Mouse (Mus musculus): Measurements from ENCODE around the gene E2f8.

Gene E2f8

DNA sequence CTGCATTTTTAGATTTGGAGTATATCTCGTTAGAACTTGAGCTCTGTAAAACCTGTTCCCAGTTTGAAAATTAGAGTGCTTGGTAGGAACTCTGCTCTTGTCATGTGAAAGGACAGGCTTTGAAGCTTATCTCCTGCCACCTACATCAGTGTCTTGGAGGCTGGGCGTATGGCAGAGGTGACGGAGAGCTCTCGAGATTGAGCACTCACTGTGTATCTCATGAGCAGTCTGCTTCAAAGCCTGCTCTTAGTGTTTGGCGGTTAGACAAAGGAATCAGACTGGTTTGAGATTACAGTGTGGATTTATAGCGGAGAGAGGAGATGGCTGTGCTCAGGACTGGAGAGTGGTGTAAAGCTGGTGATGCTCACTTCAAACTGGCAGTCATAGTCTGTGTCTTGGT, 56.2 kb downstream of the E2f8 start:
- no peak for ATAC-seq (ENCODE audit: insufficient number of reproducible peaks, low FRiP score, low TSS enrichment)

DNA sequence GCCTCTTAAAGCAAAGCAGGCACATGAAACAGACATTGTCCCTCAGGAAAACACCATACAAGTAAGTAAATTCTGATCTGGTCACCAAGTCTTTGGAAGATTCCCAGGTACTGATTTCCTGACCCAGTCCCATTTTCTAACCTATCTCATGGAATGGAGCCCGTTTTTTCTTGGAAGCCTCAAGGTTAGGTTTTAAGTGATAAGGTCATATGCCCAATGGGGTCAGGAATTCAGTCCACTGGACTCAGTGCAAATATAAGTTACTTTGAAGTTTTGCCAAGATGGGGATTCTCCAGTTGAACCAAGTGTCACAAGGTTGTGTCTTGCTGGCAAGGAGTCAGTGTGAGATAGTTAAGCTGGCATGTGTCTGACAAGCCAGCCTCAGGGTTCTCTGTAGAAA, 56.7 kb downstream of the E2f8 start:
- no peak for ATAC-seq (ENCODE audit: insufficient number of reproducible peaks, low FRiP score, low TSS enrichment)

DNA sequence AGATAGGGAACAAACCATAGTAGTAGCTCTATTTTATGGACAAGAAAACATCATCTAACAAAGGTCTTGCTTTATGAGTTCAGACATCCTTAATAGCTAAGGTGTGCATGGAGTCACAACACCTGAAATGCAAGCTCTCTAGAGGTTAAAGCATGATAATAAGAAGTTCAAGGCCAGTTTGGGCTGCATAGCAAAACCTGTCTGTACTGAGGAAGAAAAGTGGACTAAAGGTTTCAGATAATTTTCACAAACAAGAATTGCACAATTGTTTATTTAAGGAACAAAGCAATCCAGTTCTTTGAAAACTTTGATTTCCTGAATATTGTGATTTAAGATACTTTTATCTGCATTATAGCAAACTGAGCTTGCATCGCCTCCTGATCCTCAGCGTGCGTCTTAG, 57.8 kb downstream of the E2f8 start:
- ATAC-seq (ENCODE audit: insufficient number of reproducible peaks, low FRiP score, low TSS enrichment): no peak

DNA sequence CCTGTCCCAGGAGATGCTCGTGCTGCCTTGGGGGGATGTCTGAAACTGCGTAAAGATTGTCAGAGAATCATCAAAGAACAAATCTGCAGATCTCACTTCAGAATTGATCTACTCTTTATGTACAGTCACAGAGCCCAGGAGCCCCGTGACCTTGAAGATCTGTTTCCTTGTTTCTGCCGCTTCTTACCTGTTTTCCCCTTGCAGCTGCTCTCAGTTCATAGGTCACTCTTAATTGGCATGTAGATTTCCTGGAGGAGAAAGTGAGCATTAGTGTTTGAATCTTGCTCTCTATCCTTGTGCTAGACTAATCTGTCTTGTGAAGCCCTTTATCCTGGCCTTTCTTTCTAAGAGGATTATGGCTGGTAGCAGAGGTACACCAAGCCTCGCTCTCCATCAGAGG, 59.7 kb downstream of the E2f8 start:
- no peak for ATAC-seq (ENCODE audit: insufficient number of reproducible peaks, low FRiP score, low TSS enrichment)
